ENCODE assay signal across 9 mouse cellular contexts in the genomic region with DNA sequence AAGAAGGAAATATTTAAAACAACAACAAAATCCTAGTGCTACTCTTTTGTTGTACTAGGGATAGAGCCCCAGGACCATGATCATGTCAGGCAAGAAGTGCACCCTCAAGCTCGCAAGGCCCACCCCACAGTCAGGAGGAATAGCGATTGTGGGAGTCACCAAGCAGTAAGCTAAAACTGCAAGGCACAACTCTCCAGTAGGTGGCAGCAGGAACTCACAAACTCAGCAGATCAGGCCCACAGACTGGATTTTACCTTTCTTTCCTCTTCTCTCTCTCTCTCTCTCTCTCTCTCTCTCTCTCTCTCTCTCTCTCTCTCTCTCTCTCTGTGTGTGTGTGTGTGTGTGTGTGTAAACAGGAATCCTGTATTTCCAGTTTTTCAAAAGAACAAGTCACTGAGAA. TPM values are rescaled to one million over a fixed set of nuclear protein-coding genes. Genes with fewer than 3 reads are reported as not detected.
DNase-seq lines count a peak whose midpoint lies in the region; ATAC-seq and TF ChIP-seq lines count a peak whose summit lies in the region.
"Had no signal": no experiment of that assay in that cellular context is flagged by ENCODE, and none has a peak within 500 bp of the region (broad histone marks: within the 10 kb centered on the region; RNA-seq: fewer than 3 reads in every experiment).

No protein-coding gene starts in this region.

- H3K9ac ChIP-seq in ES-Bruce4 (ENCODE audit: low read depth, poor library complexity, severe bottlenecking) = no peak overlapping the region
- no peak overlapping the region for H3K9ac ChIP-seq in embryonic facial prominence, embryonic 13.5 days

- H3K4me3 ChIP-seq in ES-Bruce4 (ENCODE audit: low read depth, low read length) = no peak overlapping the region
- no peak overlapping the region for H3K4me3 ChIP-seq in embryonic facial prominence, embryonic 13.5 days
- no peak overlapping the region for H3K4me3 ChIP-seq in layer of hippocampus, adult 2 months

- 0 out of 2 replicates have a peak, but pooled peaks have one; percentile 26 for ATAC-seq in embryonic facial prominence, embryonic 13.5 days (ENCODE audit: insufficient number of reproducible peaks, insufficient read depth, low FRiP score, low TSS enrichment, low read depth)

- H3K36me3 ChIP-seq in ES-Bruce4 (ENCODE audit: control insufficient read depth, insufficient read depth, low read length, poor library complexity, severe bottlenecking) = no peaks in the 10 kb centered on the region
- H3K36me3 ChIP-seq in embryonic facial prominence, embryonic 13.5 days = no peaks in the 10 kb centered on the region

- intact Hi-C loops in heart, postnatal 14 days (cut with DNase I) = loop anchor here (1.0 kb wide), 1 partner anchor 311 kb away; no protein-coding TSS in a partner anchor

- no peaks in the 10 kb centered on the region for H3K27me3 ChIP-seq in ES-Bruce4 (ENCODE audit: control insufficient read depth, insufficient read depth, low read length, poor library complexity, severe bottlenecking)
- no peaks in the 10 kb centered on the region for H3K27me3 ChIP-seq in embryonic facial prominence, embryonic 13.5 days

- H3K4me1 ChIP-seq in ES-Bruce4 (ENCODE audit: control insufficient read depth, insufficient read depth, low read length) = no peaks in the 10 kb centered on the region
- H3K4me1 ChIP-seq in embryonic facial prominence, embryonic 13.5 days = peaks cover 15% of the 10 kb centered on the region

- DNase-seq in adrenal gland, postnatal 36 days = peak; percentile 74 to 80
- peak; percentile 80 to 81 for DNase-seq in heart, postnatal 14 days
- peak; percentile 82 to 84 for DNase-seq in layer of hippocampus, adult 2 months (ENCODE audit: low spot score in 2 of 2)
- DNase-seq in lung, postnatal 10 days = peak; percentile 88
- peak; percentile 70 for DNase-seq in right cerebral cortex, adult 18-20 months
- peak; percentile 74 for DNase-seq in urinary bladder, postnatal 25 days (ENCODE audit: low spot score)

- no peak overlapping the region for H3K4me2 ChIP-seq in embryonic facial prominence, embryonic 13.5 days

- no peak for TF ChIP-seq EP300 in ES-Bruce4 (IDR thresholded peaks at IDR 0.05; ENCODE audit: insufficient read depth, low read depth, low read length)

- WGBS in embryonic facial prominence, embryonic 13.5 days = 4% methylated on average over 2 of the region's 2 CpGs

- H3K27ac ChIP-seq in ES-Bruce4 (ENCODE audit: insufficient read depth, low read length) = no peak overlapping the region
- no peak overlapping the region for H3K27ac ChIP-seq in embryonic facial prominence, embryonic 13.5 days
- peak overlapping the region; percentile 46; the same call in 1 of the 2 replicates for H3K27ac ChIP-seq in layer of hippocampus, adult 2 months
- H3K27ac ChIP-seq: macrophage had no signal

- H3K9me3 ChIP-seq in ES-Bruce4 (replicated peaks; ENCODE audit: control insufficient read depth, insufficient read depth, low read length, poor library complexity, severe bottlenecking) = no peaks in the 10 kb centered on the region
- no peaks in the 10 kb centered on the region for H3K9me3 ChIP-seq in embryonic facial prominence, embryonic 13.5 days

- TF ChIP-seq POLR2A in ES-Bruce4 (IDR thresholded peaks at IDR 0.05; ENCODE audit: insufficient read depth, low read length) = no peak

- peak; percentile 73 for TF ChIP-seq CTCF in ES-Bruce4 (IDR thresholded peaks at IDR 0.05; ENCODE audit: low read depth, low read length)
- peak; percentile 81 for TF ChIP-seq CTCF in layer of hippocampus, adult 2 months (conservative IDR thresholded peaks at IDR 0.05)

RNA-seq across cellular contexts. Expression of a gene that starts 0.4 kb away (rescaled TPM):
- not detected in 2 replicates for polyA plus RNA-seq in ES-Bruce4 (2011; ENCODE audit: insufficient read depth, insufficient read length, low read depth, missing spikeins)
- total RNA-seq in adrenal gland, postnatal 36 days (2021) = not detected
- polyA plus RNA-seq in embryonic facial prominence, embryonic 13.5 days (2015; fragmentation: Nextera tagmentation; extraction: Ambion mirVana) = not detected in 2 replicates
- total RNA-seq in heart, postnatal 14 days (2021) = not detected
- not detected for total RNA-seq in layer of hippocampus, adult 2 months (2021)
- polyA plus RNA-seq: macrophage had no signal

RNA-seq across cellular contexts. Expression of a gene that starts 24.5 kb away (rescaled TPM):
- not detected in 2 replicates for polyA plus RNA-seq in ES-Bruce4 (2011; ENCODE audit: insufficient read depth, insufficient read length, low read depth, missing spikeins)
- 1 to 10 TPM; 3.9 to 7.5 TPM for total RNA-seq in adrenal gland, postnatal 36 days (2021)
- 0.20 and 0.37 TPM in 2 replicates for polyA plus RNA-seq in embryonic facial prominence, embryonic 13.5 days (2015; fragmentation: Nextera tagmentation; extraction: Ambion mirVana)
- 10 to 100 TPM; 27.9 to 29.4 TPM for total RNA-seq in heart, postnatal 14 days (2021)
- 10 to 100 TPM; 19.4 to 22.6 TPM for total RNA-seq in layer of hippocampus, adult 2 months (2021)
- polyA plus RNA-seq: macrophage had no signal
